Mouse (Mus musculus) right cerebral cortex, postnatal 36 days (tissue): ENCODE measurements around the gene Zfp617.
"Not testable (repeated sequence)": the region's sequence is repeated elsewhere in the genome, so short reads cannot be mapped to it uniquely, and the experiment has no call there.

Experiments
- DNase-seq, 2 experiments: peaks; one replicate each; pipeline ENCODE4 v3.0.0; 2022; ENCODE audit warnings: low spot score in 2 of 2, mixed read lengths in 1 of 2

The Zfp617 gene

GRCm38 (mm10) chr8:71952489-71952888 lies 44.1 kb downstream of the Zfp617 start:
- no peak for DNase-seq

DNA sequence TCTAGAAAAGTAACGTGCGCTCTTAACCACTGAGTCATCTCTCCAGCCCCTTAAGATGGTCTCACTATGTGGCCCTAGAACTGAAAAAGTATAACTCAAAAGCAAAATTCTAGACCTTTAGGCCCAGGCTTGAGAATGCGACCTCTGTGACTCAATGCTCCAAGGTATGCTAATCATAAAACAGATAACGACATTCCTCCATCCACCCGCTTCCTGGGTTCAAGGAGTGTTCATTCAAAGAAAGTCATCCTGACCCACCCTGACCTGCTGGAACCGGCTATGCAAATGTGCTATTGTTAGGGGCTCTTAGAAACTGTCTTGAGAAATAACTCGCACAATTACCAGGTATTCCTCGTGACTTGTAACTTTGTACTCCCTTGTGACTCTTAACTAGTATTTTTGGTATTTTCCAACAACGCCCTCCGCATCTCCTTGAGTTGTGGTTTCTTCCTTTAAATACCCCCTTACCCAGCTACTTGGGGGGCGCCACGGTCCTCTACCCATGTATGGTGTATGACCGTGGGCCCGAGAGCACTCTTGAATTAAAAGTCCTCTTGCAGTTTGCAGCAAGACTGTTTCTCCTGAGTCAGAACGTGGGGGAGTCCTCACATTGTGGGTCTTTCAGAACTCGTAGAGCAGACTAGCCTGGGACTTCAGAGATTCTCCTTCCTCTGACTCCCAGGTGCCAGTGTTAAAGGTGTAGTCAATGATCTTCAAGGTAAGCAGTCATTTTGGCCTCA lies 44.7 kb downstream of the Zfp617 start:
- DNase-seq = not testable (repeated sequence)

- no peak for DNase-seq
Measured at GRCm38 (mm10) chr8:71954666-71955065, 46.2 kb downstream of the Zfp617 start.

DNA sequence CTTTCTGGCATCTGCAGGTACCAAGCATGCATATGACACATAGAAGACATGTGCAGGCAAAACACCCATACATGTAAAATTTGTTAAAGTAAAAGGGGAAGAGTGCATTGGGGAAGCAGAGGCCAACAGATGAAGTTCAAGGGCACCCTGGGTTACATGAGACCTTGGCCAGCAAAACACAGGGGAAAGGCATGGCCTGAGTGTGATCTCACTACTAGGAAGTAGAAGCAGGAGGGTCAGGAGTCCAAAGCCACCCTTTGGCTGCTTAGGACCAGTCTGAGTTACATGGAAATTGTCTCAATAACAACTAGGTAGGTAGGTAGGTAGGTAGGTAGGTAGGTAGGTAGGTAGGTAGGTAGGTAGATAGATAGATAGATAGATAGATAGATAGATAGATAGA lies 52.0 kb downstream of the Zfp617 start:
- DNase-seq = no peak

DNA sequence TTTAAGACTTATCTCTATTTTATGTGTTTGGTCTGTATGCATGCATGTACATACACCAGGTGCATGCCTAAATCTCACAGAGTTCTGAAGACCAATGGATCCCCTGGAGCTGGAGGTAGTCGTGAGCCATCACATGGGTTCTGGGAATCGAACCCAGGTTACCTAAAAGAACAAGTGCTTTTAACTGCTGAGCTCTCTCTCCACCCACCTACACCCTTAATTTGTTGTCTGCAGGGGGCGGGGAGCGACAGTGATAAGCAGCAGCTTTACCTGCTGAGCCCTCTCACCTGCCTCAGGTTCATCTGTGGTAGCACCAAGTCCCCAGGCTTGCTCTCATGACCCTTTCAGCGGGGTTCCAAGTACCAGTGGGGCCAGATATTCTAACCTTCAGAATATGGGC lies 53.4 kb downstream of the Zfp617 start:
- no peak for DNase-seq

DNA sequence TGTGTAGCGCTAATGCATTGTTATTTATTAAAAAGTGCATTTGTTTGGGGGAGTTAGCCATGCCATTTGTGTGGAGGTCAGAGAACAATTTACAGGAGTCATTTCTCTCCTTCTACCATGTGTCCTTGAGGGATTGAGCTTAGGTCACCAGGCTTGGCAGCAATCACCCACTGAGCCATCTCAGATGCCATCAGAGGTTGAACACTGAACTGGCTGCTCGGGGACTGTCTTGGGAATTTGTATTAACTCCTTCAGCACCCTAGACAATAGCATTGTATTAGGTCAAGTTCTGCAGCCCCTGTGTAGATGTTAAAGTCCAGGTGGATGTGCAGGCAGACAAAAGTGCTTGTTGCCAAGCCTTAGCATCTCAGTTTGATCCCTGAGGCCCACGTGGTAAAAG lies 55.6 kb downstream of the Zfp617 start:
- DNase-seq = no peak

- no peak for DNase-seq
Measured at GRCm38 (mm10) chr8:71965166-71965565, 56.7 kb downstream of the Zfp617 start.

GRCm38 (mm10) chr8:71966411-71966810 lies 58.0 kb downstream of the Zfp617 start:
- DNase-seq = no peak

- no peak for DNase-seq
Measured at GRCm38 (mm10) chr8:71967261-71967660, 58.8 kb downstream of the Zfp617 start.

GRCm38 (mm10) chr8:71968100-71968499 lies 59.7 kb downstream of the Zfp617 start:
- no peak for DNase-seq

DNA sequence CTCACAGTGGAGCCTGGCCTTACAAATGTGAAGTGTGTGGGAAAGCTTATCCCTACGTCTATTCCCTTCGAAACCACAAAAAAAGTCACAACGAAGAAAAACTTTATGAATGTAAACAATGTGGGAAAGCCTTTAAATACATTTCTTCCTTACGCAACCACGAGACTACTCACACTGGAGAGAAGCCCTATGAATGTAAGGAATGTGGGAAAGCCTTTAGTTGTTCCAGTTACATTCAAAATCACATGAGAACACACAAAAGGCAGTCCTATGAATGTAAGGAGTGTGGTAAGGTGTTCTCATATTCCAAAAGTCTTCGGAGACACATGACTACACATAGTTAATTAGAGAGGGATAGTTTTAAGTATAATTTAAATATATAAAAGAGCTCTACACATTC lies 60.2 kb downstream of the Zfp617 start:
- no peak for DNase-seq

DNA sequence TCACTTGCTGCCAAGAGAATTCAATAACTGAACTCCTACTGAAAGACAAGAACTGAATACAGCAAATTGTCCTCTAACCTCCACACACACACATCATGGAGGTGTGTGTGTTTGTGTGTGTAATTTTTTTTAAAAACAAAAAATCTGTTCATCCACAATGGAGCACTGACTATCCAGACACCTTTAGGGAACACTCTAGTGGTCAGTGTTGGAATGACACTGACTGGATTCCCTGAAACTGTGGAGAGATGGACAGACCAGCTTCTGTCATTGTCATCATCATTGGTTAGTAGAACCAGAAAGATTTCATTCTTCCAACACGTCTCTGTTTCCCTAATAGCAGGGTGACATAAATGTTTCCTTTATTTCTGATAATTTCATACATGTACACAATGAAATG lies 63.5 kb downstream of the Zfp617 start:
- DNase-seq = no peak

DNA sequence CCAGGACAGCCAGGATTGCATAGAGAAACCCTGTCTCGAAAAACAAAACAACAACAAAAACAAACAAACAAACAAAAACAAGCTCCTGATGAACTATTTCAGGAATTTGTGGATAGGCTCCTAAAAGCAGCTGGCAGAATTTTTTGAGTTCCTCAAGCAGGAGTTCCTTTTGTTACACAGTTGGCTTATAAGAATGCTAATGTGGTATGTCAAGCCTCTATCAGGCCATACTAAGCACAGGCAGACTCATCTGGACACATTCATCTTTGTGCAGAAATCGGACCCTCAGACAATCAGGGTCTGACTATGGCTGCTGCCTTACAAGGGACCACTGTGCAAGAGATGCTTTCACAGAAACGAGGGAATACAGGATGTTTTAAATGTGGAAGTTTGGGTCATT lies 65.8 kb downstream of the Zfp617 start:
- no peak for DNase-seq

- no peak for DNase-seq
Measured at GRCm38 (mm10) chr8:71981032-71981431, 72.6 kb downstream of the Zfp617 start.

GRCm38 (mm10) chr8:71981456-71981855 lies 73.0 kb downstream of the Zfp617 start:
- DNase-seq = no peak
